Mouse (Mus musculus) gastrocnemius, adult 2 months (tissue): Measurements from ENCODE around the gene Bcor. TPM values are rescaled to one million over a fixed set of nuclear protein-coding genes. Genes with fewer than 3 reads are reported as not detected.

Source experiments
- DNase-seq: peaks from one replicate; pipeline ENCODE4 v3.0.0; 2022
- H3K27ac ChIP-seq: fragments of 200-600 bp; 2 replicates; pipeline ENCODE4 v1.8.1; 2022; ENCODE audit warnings: mild to moderate bottlenecking
- H3K4me3 ChIP-seq: fragments of 200-600 bp; 2 replicates; pipeline ENCODE4 v1.8.1; 2022; ENCODE audit warnings: mild to moderate bottlenecking, moderate library complexity
- CTCF ChIP-seq: fragments of 200-600 bp; IDR thresholded peaks from 2 replicates; pipeline ENCODE4 v1.8.1; 2022; ENCODE audit warnings: antibody characterized with exemption, mild to moderate bottlenecking, moderate library complexity
- intact Hi-C: fragments of 180-260 bp; cut with DNase I; formaldehyde crosslinking; loops from one replicate; pipeline ENCODE4 v1.15.1; 2025
- total RNA-seq, 2 experiments: library from RNA; stranded (reverse); gene quantifications; 2 replicates each; pipeline ENCODE4 v1.2.3; 2021

Bcor gene
- total RNA-seq, 2 experiments from 2014 or later = 14.9 to 17.1 TPM

- no peak for DNase-seq
- H3K4me3 ChIP-seq = no peak overlapping the region
- intact Hi-C loops = loop anchor here (5.0 to 10.0 kb wide), 4 partner anchors 68 to 374 kb away; no protein-coding TSS in a partner anchor
- no peak overlapping the region for H3K27ac ChIP-seq
- TF ChIP-seq CTCF = no peak
Observed at GRCm38 (mm10) chrX:12009046-12009445, 151.1 kb downstream of the Bcor start.

- intact Hi-C loops = loop anchor here (5.0 to 10.0 kb wide), 4 partner anchors 69 to 373 kb away; no protein-coding TSS in a partner anchor
- peak overlapping the region; percentile 92; the same call in 1 of the 2 replicates for H3K27ac ChIP-seq
- no peak for DNase-seq
- H3K4me3 ChIP-seq = no peak overlapping the region
- no peak for TF ChIP-seq CTCF
Observed at GRCm38 (mm10) chrX:12007832-12008540, 152.2 kb downstream of the Bcor start.

- no peak for TF ChIP-seq CTCF
- intact Hi-C loops = loop anchor here (5.0 to 10.0 kb wide), 4 partner anchors 70 to 372 kb away; no protein-coding TSS in a partner anchor
- H3K4me3 ChIP-seq = peak overlapping the region; percentile 78
- peak; percentile 73 for DNase-seq
- peak overlapping the region; percentile 92 for H3K27ac ChIP-seq
Observed at GRCm38 (mm10) chrX:12006882-12007753, 153.0 kb downstream of the Bcor start.

GRCm38 (mm10) chrX:12006031-12006881 lies 153.9 kb downstream of the Bcor start:
- intact Hi-C loops = loop anchor here (5.0 to 10.0 kb wide), 4 partner anchors 71 to 371 kb away; no protein-coding TSS in a partner anchor

GRCm38 (mm10) chrX:12005181-12006030 lies 154.7 kb downstream of the Bcor start:
- intact Hi-C loops = loop anchor here (5.0 to 10.0 kb wide), 4 partner anchors 72 to 371 kb away; no protein-coding TSS in a partner anchor

More at GRCm38 (mm10) chrX:12006031-12006881, 153.9 kb downstream of the Bcor start:
- H3K27ac ChIP-seq = peak overlapping the region; percentile 92
- H3K4me3 ChIP-seq = peak overlapping the region; percentile 78
- no peak for TF ChIP-seq CTCF
- DNase-seq = peak; percentile 87

GRCm38 (mm10) chrX:12004416-12004815 lies 155.7 kb downstream of the Bcor start:
- Histone ChIP-seq H3K27ac (peak overlapping the region; percentile 92), H3K4me3 (peak overlapping the region; percentile 24; the same call in 1 of the 2 replicates)
- peak; percentile 45 for DNase-seq
- intact Hi-C loops = loop anchor here (10.0 kb wide), 2 partner anchors 170 to 370 kb away; no protein-coding TSS in a partner anchor
- no peak for TF ChIP-seq CTCF

More at GRCm38 (mm10) chrX:12005181-12006030, 154.7 kb downstream of the Bcor start:
- Histone ChIP-seq H3K4me3 (peak overlapping the region; percentile 78), H3K27ac (peak overlapping the region; percentile 92)
- TF ChIP-seq CTCF = no peak
- DNase-seq = peak; percentile 75

GRCm38 (mm10) chrX:12003947-12004346 lies 156.2 kb downstream of the Bcor start:
- TF ChIP-seq CTCF = no peak
- Histone ChIP-seq H3K4me3 (peak overlapping the region; percentile 24; the same call in 1 of the 2 replicates), H3K27ac (peak overlapping the region; percentile 92)
- intact Hi-C loops = loop anchor here (10.0 kb wide), 2 partner anchors 169 to 369 kb away; no protein-coding TSS in a partner anchor
- no peak for DNase-seq

- H3K27ac ChIP-seq = peak overlapping the region; percentile 92
- no peak for DNase-seq
Observed at GRCm38 (mm10) chrX:12003539-12003938, 156.6 kb downstream of the Bcor start.

GRCm38 (mm10) chrX:12003106-12003505 lies 157.0 kb downstream of the Bcor start:
- Histone ChIP-seq H3K27ac (peak overlapping the region; percentile 92; the same call in 1 of the 2 replicates), H3K4me3 (no peak overlapping the region)
- DNase-seq = peak; percentile 19
- intact Hi-C loops = loop anchor here (10.0 kb wide), 2 partner anchors 168 to 368 kb away; no protein-coding TSS in a partner anchor
- no peak for TF ChIP-seq CTCF

More at GRCm38 (mm10) chrX:12003539-12003938, 156.6 kb downstream of the Bcor start:
- H3K4me3 ChIP-seq = no peak overlapping the region
- no peak for TF ChIP-seq CTCF
- intact Hi-C loops = loop anchor here (10.0 kb wide), 2 partner anchors 169 to 369 kb away; no protein-coding TSS in a partner anchor

GRCm38 (mm10) chrX:12002596-12002995 lies 157.6 kb downstream of the Bcor start:
- intact Hi-C loops = loop anchor here (10.0 kb wide), 2 partner anchors 168 to 368 kb away; no protein-coding TSS in a partner anchor
- no peak for TF ChIP-seq CTCF
- H3K27ac ChIP-seq = no peak overlapping the region
- no peak overlapping the region for H3K4me3 ChIP-seq
- DNase-seq = no peak
